Comparison of ENCODE assay signal across 10 mouse cellular contexts in the genomic region with DNA sequence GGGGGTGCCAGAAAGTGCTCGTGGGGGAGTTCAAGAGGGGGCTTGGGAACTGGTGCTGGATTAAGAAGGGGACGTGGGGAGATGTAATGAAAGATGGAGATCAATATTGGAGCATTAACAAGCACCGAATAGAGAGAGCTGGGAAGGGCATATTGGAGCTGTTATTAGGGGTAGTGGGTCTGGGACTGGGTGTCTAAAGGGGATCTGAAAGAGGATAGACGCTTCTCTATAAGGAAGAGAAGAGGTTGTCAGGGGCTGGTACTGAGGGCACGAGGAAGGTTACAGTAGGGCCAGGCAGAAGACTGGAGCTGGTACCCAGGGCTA. TPM values are rescaled to one million over a fixed set of nuclear protein-coding genes. Genes with fewer than 3 reads are reported as not detected.
DNase-seq lines count a peak whose midpoint lies in the region; ATAC-seq and TF ChIP-seq lines count a peak whose summit lies in the region.
"Had no signal": no experiment of that assay in that cellular context is flagged by ENCODE, and none has a peak within 500 bp of the region (broad histone marks: within the 10 kb centered on the region; RNA-seq: fewer than 3 reads in every experiment).

No protein-coding gene starts in this region.

- H3K4me3 ChIP-seq in liver, embryonic 11.5 days (ENCODE audit: low read depth, low read length), result peak overlapping the region; percentile 47; the same call in 1 of the 2 replicates
- peak overlapping the region; percentile 82 for H3K4me3 ChIP-seq in forebrain, embryonic 10.5 days
- H3K4me3 ChIP-seq in limb, embryonic 10.5 days, result peak overlapping the region; percentile 64
- H3K4me3 ChIP-seq in olfactory bulb, adult 2 months (ENCODE audit: insufficient read depth, low read depth, low read length), result peak overlapping the region; percentile 57
- H3K4me3 ChIP-seq: erythroblast, embryonic 14.5 days; myocyte had no signal

- no peak overlapping the region for H3K9ac ChIP-seq in liver, embryonic 11.5 days (ENCODE audit: low read depth, low read length)

- H3K4me2 ChIP-seq in liver, embryonic 11.5 days, result peak overlapping the region; percentile 67; the same call in 1 of the 2 replicates

- no peak for ATAC-seq in liver, embryonic 11.5 days (replicated peaks; ENCODE audit: low FRiP score)

- DNase-seq in liver, embryonic 11.5 days (ENCODE audit: low spot score), result no peak
- DNase-seq in liver, result no peak
- DNase-seq in forebrain, embryonic 10.5 days (ENCODE audit: extremely low spot score, low spot score), result peak; percentile 26
- no peak for DNase-seq in limb, embryonic 10.5 days (ENCODE audit: low spot score)
- no peak for DNase-seq in frontal cortex, postnatal 25 days (ENCODE audit: low spot score in 2 of 2)
- no peak for DNase-seq in cerebellum, postnatal 36 days
- DNase-seq in adrenal gland, postnatal 14 days, result no peak

- TF ChIP-seq CTCF in olfactory bulb, adult 2 months (IDR thresholded peaks at IDR 0.05; ENCODE audit: insufficient read depth, low read depth, low read length), result no peak

- H3K27ac ChIP-seq in liver, embryonic 11.5 days (ENCODE audit: low read depth, low read length), result no peak overlapping the region
- H3K27ac ChIP-seq in forebrain, embryonic 10.5 days, result peak overlapping the region; percentile 91; the same call in 1 of the 2 replicates
- no peak overlapping the region for H3K27ac ChIP-seq in limb, embryonic 10.5 days
- H3K27ac ChIP-seq in olfactory bulb, adult 2 months (ENCODE audit: insufficient read depth, low read depth, low read length), result no peak overlapping the region

- no peaks in the 10 kb centered on the region for H3K9me3 ChIP-seq in liver, embryonic 11.5 days (ENCODE audit: control insufficient read depth, low read length)
- no peaks in the 10 kb centered on the region for H3K9me3 ChIP-seq in forebrain, embryonic 10.5 days
- H3K9me3 ChIP-seq in limb, embryonic 10.5 days (replicated peaks), result no peaks in the 10 kb centered on the region

- H3K27me3 ChIP-seq in liver, embryonic 11.5 days (replicated peaks; ENCODE audit: control insufficient read depth, insufficient read depth, low read length), result peaks cover 45% of the 10 kb centered on the region
- H3K27me3 ChIP-seq in forebrain, embryonic 10.5 days (ENCODE audit: poor library complexity, severe bottlenecking), result peaks cover 50% of the 10 kb centered on the region
- peaks cover 47% of the 10 kb centered on the region for H3K27me3 ChIP-seq in limb, embryonic 10.5 days (ENCODE audit: low read depth, poor library complexity, severe bottlenecking)

- no peaks in the 10 kb centered on the region for H3K4me1 ChIP-seq in liver, embryonic 11.5 days (replicated peaks; ENCODE audit: control insufficient read depth, insufficient read depth, low read length)
- H3K4me1 ChIP-seq in forebrain, embryonic 10.5 days, result peaks cover 29% of the 10 kb centered on the region
- H3K4me1 ChIP-seq in limb, embryonic 10.5 days, result peaks cover 17% of the 10 kb centered on the region
- H3K4me1 ChIP-seq in olfactory bulb, adult 2 months (ENCODE audit: control insufficient read depth, insufficient read depth, low read length), result peaks cover 7% of the 10 kb centered on the region

- no peaks in the 10 kb centered on the region for H3K36me3 ChIP-seq in liver, embryonic 11.5 days (ENCODE audit: control insufficient read depth, insufficient read depth, low read length)
- peaks cover 7% of the 10 kb centered on the region; the same call in 1 of the 2 replicates for H3K36me3 ChIP-seq in forebrain, embryonic 10.5 days (replicated peaks)
- H3K36me3 ChIP-seq in limb, embryonic 10.5 days, result no peaks in the 10 kb centered on the region

- no peak for TF ChIP-seq POLR2A in olfactory bulb, adult 2 months (IDR thresholded peaks at IDR 0.05; ENCODE audit: insufficient read depth, low read depth, low read length)

- WGBS in liver, embryonic 11.5 days, result 6% methylated on average over 5 of the region's 5 CpGs
- WGBS in forebrain, embryonic 10.5 days, result 3% methylated on average over 5 of the region's 5 CpGs
- WGBS in limb, embryonic 10.5 days, result 4% methylated on average over 5 of the region's 5 CpGs
- 1% methylated on average over 5 of the region's 5 CpGs for WGBS in olfactory bulb, adult 2 months

RNA-seq across cellular contexts. Expression of a gene that starts 0.7 kb away (rescaled TPM):
- 0.81 and 1.0 TPM in 2 replicates for polyA plus RNA-seq in liver, embryonic 11.5 days (2014; fragmentation: Nextera tagmentation; extraction: Ambion mirVana)
- polyA plus RNA-seq in forebrain, embryonic 10.5 days (2016; fragmentation: Nextera tagmentation; extraction: Ambion mirVana), result 10.8 and 11.4 TPM in 2 replicates
- 1.3 and 1.5 TPM in 2 replicates for polyA plus RNA-seq in limb, embryonic 10.5 days (2016; fragmentation: Nextera tagmentation; extraction: Ambion mirVana)
- not detected in 2 replicates for polyA plus RNA-seq in olfactory bulb, adult 2 months (2012; ENCODE audit: insufficient read depth, insufficient read length, low replicate concordance, missing spikeins)
- total RNA-seq in adrenal gland, postnatal 14 days (2021), result 4.1 and 4.2 TPM in 2 replicates

RNA-seq across cellular contexts. Expression of a gene that starts 43.2 kb away (rescaled TPM):
- polyA plus RNA-seq in liver, embryonic 11.5 days (2014; fragmentation: Nextera tagmentation; extraction: Ambion mirVana), result 29.9 and 30.7 TPM in 2 replicates
- polyA plus RNA-seq in forebrain, embryonic 10.5 days (2016; fragmentation: Nextera tagmentation; extraction: Ambion mirVana), result 42.0 and 45.1 TPM in 2 replicates
- polyA plus RNA-seq in limb, embryonic 10.5 days (2016; fragmentation: Nextera tagmentation; extraction: Ambion mirVana), result 45.5 and 48.9 TPM in 2 replicates
- not detected in 2 replicates for polyA plus RNA-seq in olfactory bulb, adult 2 months (2012; ENCODE audit: insufficient read depth, insufficient read length, low replicate concordance, missing spikeins)
- total RNA-seq in adrenal gland, postnatal 14 days (2021), result 30.3 and 43.4 TPM in 2 replicates
